Mouse (Mus musculus) gastrocnemius, postnatal 4 days (tissue): ENCODE measurements around the gene Kcnk16. TPM values are rescaled to one million over a fixed set of nuclear protein-coding genes. Genes with fewer than 3 reads are reported as not detected.
A peak's percentile ranks its signal among the peaks of the same experiment; 100 is the strongest.
"Not testable (repeated sequence)": the region's sequence is repeated elsewhere in the genome, so short reads cannot be mapped to it uniquely, and the experiment has no call there.

Experiments
- DNase-seq, 2 experiments: peaks; one replicate each; pipeline ENCODE4 v3.0.0; 2021 to 2022; ENCODE audit warnings: low spot score in 2 of 2, mixed read lengths in 2 of 2
- long read RNA-seq, 2 experiments: library from polyadenylated mRNA; stranded (forward); transcript quantifications; one replicate each; pipeline ENCODE4 v2.0.0; 2021
- total RNA-seq, 2 experiments: library from RNA; stranded (reverse); gene quantifications; 2 replicates each; pipeline ENCODE4 v1.2.3; 2021

Gene Kcnk16
- total RNA-seq: not detected
- long read RNA-seq, experiment 1: 0 reads
- long read RNA-seq, experiment 2: 0 reads

- no peak for DNase-seq
Observed at GRCm38 (mm10) chr14:20269082-20269809, at the start of gene Kcnk16. Gene Kcnk16, minus strand, starts transcription at chr14:20269199.

GRCm38 (mm10) chr14:20315137-20315536, 46.1 kb upstream of the Kcnk16 start:
- DNase-seq: no peak

GRCm38 (mm10) chr14:20305085-20305484, 36.1 kb upstream of the Kcnk16 start:
- not testable (repeated sequence) for DNase-seq

GRCm38 (mm10) chr14:20298131-20298530, 29.1 kb upstream of the Kcnk16 start:
- no peak for DNase-seq

- no peak for DNase-seq
Observed at GRCm38 (mm10) chr14:20297616-20298015, 28.6 kb upstream of the Kcnk16 start.

GRCm38 (mm10) chr14:20294947-20295346, 25.9 kb upstream of the Kcnk16 start:
- no peak for DNase-seq

- DNase-seq: peak; percentile 41 to 77
Observed at GRCm38 (mm10) chr14:20294117-20294892, 25.3 kb upstream of the Kcnk16 start, which contains the start of gene Nudt13. Gene Nudt13, plus strand, starts transcription at chr14:20294697.

GRCm38 (mm10) chr14:20291391-20291790, 22.4 kb upstream of the Kcnk16 start:
- DNase-seq: no peak

GRCm38 (mm10) chr14:20268421-20268820, 578 bp downstream of the Kcnk16 start:
- DNase-seq: no peak

GRCm38 (mm10) chr14:20262346-20262745, 6.7 kb downstream of the Kcnk16 start:
- DNase-seq: no peak

GRCm38 (mm10) chr14:20258185-20259113, 10.6 kb downstream of the Kcnk16 start:
- peak; percentile 59 to 67 for DNase-seq

- DNase-seq: no peak
Observed at GRCm38 (mm10) chr14:20250237-20251171, 18.5 kb downstream of the Kcnk16 start.

- no peak for DNase-seq
Observed at GRCm38 (mm10) chr14:20248001-20248400, 21.0 kb downstream of the Kcnk16 start.

- peak; percentile 40 to 61 for DNase-seq
Observed at GRCm38 (mm10) chr14:20246811-20247266, 22.2 kb downstream of the Kcnk16 start.

- DNase-seq: no peak
Observed at GRCm38 (mm10) chr14:20245861-20246260, 23.1 kb downstream of the Kcnk16 start.

- no peak for DNase-seq
Observed at GRCm38 (mm10) chr14:20245318-20245717, 23.7 kb downstream of the Kcnk16 start.

- no peak for DNase-seq
Observed at GRCm38 (mm10) chr14:20243158-20243557, 25.8 kb downstream of the Kcnk16 start.

- DNase-seq: no peak
Observed at GRCm38 (mm10) chr14:20242454-20242853, 26.5 kb downstream of the Kcnk16 start.

GRCm38 (mm10) chr14:20234403-20234802, 34.6 kb downstream of the Kcnk16 start:
- DNase-seq: no peak
